Mouse (Mus musculus) bone marrow, adult 2 months (tissue): Measurements from ENCODE around the gene Izumo1.

Source experiments
- CTCF ChIP-seq: fragments of 200-500 bp; IDR thresholded peaks from 2 replicates; pipeline ENCODE4 v1.5.1; 2011; ENCODE audit warnings: low read length, control low read depth; ENCODE audit not compliant: control insufficient read depth, insufficient read depth
- POLR2A ChIP-seq: fragments of 200-500 bp; IDR thresholded peaks from 2 replicates; pipeline ENCODE4 v1.6.1; 2011; ENCODE audit warnings: low read depth, mild to moderate bottlenecking, control low read depth, low read length, borderline replicate concordance; ENCODE audit not compliant: control insufficient read depth

DNA sequence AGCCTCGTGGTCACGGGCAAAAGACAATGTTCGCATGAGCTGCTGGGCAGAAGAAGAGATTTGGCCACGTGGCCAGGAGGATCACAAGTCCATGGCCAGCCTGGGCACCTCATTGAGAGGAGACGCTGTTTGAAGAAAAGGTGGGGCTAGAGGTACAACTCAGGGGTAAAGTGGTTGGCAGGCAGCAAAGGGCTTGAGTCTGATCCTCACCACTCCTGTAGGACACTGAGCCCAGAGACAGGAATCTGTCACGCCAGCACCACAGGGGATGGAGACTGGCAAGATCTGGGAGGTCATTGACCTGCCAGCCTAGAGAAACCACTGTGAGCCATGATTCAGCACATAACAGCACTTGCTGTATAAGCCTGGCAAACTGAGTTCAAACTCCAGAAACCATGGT lies 24.1 kb upstream of the Izumo1 start:
- TF ChIP-seq CTCF = no peak
- no peak for TF ChIP-seq POLR2A
